Mouse (Mus musculus): ENCODE measurements at regions not wholly inside any gene's neighbourhood (a gene's known extent, or its start where the extent isn't known, plus 50 kb on each side); places are given as distances from the start of the nearest gene placed in this dataset.

DNA sequence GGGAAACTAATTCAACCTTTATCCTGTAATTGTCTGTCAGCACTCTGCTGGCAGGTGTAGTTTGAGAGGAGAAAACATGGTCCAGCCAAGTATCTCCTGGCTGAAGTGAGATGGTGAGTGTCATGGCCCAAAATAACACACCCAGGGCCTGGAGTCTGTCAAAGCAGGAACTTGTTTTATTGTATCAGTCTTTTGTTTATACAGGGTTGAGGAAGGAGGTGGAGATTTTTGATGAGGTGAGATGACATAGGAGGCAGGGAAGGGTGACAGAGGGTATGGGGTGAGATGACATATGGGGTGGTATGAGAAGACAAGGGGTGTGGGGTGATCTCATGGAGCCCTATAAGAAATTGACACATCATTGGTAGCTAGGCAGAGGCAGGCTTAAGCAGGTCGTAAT lies 395.6 kb upstream of the Smc2 start:
- no peaks in the 10 kb centered on the region for H3K4me1 ChIP-seq (ENCODE audit: control insufficient read depth, insufficient read depth, low read length)
- H3K4me2 ChIP-seq (ENCODE audit: low read depth, low read length) = no peak overlapping the region
- H3K27me3 ChIP-seq (ENCODE audit: control insufficient read depth, insufficient read depth, low read length) = no peaks in the 10 kb centered on the region
- WGBS = 44% methylated on average over 1 of the region's 1 CpGs
- peak overlapping the region; percentile 71 for H3K27ac ChIP-seq (ENCODE audit: low read length)
- no peaks in the 10 kb centered on the region for H3K9me3 ChIP-seq (replicated peaks; ENCODE audit: control insufficient read depth, low read length)
- peak; percentile 77 for ATAC-seq (replicated peaks; ENCODE audit: extremely low read depth, insufficient read depth, low FRiP score)
- H3K4me3 ChIP-seq (ENCODE audit: low read length) = no peak overlapping the region
- no peak overlapping the region for H3K9ac ChIP-seq (ENCODE audit: low read length)
- no peaks in the 10 kb centered on the region for H3K36me3 ChIP-seq (ENCODE audit: control insufficient read depth, insufficient read depth)

DNA sequence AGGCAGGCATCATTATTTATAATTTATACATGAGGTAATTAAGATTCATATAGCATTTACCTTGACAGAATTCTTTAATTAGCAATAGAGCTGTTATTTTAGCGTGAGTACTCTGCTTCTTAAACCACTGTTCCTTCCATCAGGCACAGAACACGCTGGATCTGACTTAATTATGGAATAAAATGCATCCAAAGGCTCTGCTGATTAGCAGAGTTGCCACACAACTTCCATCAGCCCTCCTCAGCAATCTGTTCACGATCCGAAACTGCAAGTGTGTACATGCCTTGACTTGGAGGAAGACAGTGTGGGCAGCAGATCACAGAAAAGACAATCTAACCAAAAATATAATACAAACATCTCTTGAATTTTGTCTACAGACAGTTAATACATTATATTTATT lies 388.1 kb upstream of the Smc2 start:
- ATAC-seq (replicated peaks; ENCODE audit: extremely low read depth, insufficient read depth, low FRiP score) = no peak
- WGBS = 74% methylated on average over 4 of the region's 4 CpGs
- no peak overlapping the region for H3K4me3 ChIP-seq (ENCODE audit: low read length)
- no peaks in the 10 kb centered on the region for H3K9me3 ChIP-seq (replicated peaks; ENCODE audit: control insufficient read depth, low read length)
- H3K27me3 ChIP-seq (ENCODE audit: control insufficient read depth, insufficient read depth, low read length) = no peaks in the 10 kb centered on the region
- no peaks in the 10 kb centered on the region for H3K4me1 ChIP-seq (ENCODE audit: control insufficient read depth, insufficient read depth, low read length)
- H3K9ac ChIP-seq (ENCODE audit: low read length) = no peak overlapping the region
- no peak overlapping the region for H3K4me2 ChIP-seq (ENCODE audit: low read depth, low read length)
- H3K27ac ChIP-seq (ENCODE audit: low read length) = no peak overlapping the region
- H3K36me3 ChIP-seq (ENCODE audit: control insufficient read depth, insufficient read depth) = no peaks in the 10 kb centered on the region

DNA sequence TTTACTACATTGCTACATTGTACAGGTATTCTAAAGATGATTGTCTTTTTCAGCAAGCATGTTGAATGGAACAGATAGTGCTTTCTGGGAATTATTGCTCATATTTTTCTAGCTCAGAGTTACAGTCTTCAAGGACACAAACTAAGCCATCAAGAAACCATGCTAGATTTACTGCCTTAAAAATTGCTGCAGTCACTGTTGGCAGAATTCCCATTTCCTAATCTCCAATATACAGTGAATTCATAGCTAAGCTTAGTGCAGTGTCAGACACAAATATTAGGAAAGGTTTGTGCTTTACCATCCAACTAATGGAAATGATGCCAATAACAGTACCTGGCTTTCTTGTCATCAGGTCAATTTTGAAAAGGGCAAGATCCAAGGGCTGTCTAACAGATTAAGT lies 383.0 kb upstream of the Smc2 start:
- no peaks in the 10 kb centered on the region for H3K9me3 ChIP-seq (replicated peaks; ENCODE audit: control insufficient read depth, low read length)
- no peak for ATAC-seq (replicated peaks; ENCODE audit: extremely low read depth, insufficient read depth, low FRiP score)
- no peak overlapping the region for H3K9ac ChIP-seq (ENCODE audit: low read length)

DNA sequence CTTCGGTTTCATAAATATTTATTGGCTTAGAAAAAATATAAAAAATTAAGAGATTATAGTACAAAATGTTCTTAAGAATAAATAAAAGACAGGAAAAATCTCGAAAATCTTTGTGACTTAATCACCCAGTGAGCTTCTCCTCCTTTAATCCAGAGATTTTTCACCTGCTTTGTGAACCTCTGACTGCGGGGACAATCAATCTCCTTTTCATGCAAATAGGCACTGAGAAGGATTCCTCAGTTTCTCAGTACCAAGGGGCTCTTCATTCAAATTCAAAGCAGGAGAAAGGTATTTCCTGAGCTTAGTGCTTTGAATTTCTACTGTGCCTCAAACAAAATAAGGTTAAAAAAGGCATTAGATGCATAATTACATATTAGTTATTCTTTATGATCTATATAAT lies 379.0 kb upstream of the Smc2 start:
- no peaks in the 10 kb centered on the region for H3K4me1 ChIP-seq (ENCODE audit: control insufficient read depth, insufficient read depth, low read length)
- H3K9me3 ChIP-seq (replicated peaks; ENCODE audit: control insufficient read depth, low read length) = no peaks in the 10 kb centered on the region
- no peak for ATAC-seq (replicated peaks; ENCODE audit: extremely low read depth, insufficient read depth, low FRiP score)
- H3K4me3 ChIP-seq (ENCODE audit: low read length) = no peak overlapping the region
- H3K9ac ChIP-seq (ENCODE audit: low read length) = no peak overlapping the region
- no peak overlapping the region for H3K4me2 ChIP-seq (ENCODE audit: low read depth, low read length)
- H3K27me3 ChIP-seq (ENCODE audit: control insufficient read depth, insufficient read depth, low read length) = no peaks in the 10 kb centered on the region
- no peaks in the 10 kb centered on the region for H3K36me3 ChIP-seq (ENCODE audit: control insufficient read depth, insufficient read depth)
- 83% methylated on average over 3 of the region's 3 CpGs for WGBS
- no peak overlapping the region for H3K27ac ChIP-seq (ENCODE audit: low read length)

More for the DNA sequence above, 383.0 kb upstream of the Smc2 start:
- Histone ChIP-seq H3K4me1 (ENCODE audit: control insufficient read depth, insufficient read depth, low read length) (no peaks in the 10 kb centered on the region), H3K4me2 (ENCODE audit: low read depth, low read length) (no peak overlapping the region), H3K27me3 (ENCODE audit: control insufficient read depth, insufficient read depth, low read length) (no peaks in the 10 kb centered on the region), H3K27ac (ENCODE audit: low read length) (no peak overlapping the region), H3K4me3 (ENCODE audit: low read length) (no peak overlapping the region), H3K36me3 (ENCODE audit: control insufficient read depth, insufficient read depth) (no peaks in the 10 kb centered on the region)

DNA sequence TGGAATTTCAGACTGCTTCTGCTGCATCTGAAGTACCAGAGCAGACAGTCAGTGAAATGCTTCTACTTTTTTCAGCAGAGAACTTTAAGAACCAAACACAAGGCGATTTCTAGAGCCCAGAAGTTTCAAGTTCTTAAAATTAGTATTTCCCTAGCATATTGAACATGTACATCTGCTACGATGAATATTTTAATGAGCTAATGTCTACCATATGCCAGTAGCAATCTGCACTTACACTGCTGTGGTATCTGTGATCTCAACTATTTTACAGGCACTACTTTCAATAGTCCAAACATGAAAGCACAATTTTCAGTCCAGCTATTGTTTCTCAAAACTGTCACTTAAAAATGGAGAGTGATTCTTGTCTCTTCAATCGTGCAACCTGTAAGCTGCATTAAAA lies 339.9 kb upstream of the Smc2 start:
- Histone ChIP-seq H3K9ac (ENCODE audit: low read length) (no peak overlapping the region), H3K27me3 (ENCODE audit: control insufficient read depth, insufficient read depth, low read length) (no peaks in the 10 kb centered on the region)
- 72% methylated on average over 3 of the region's 3 CpGs for WGBS

DNA sequence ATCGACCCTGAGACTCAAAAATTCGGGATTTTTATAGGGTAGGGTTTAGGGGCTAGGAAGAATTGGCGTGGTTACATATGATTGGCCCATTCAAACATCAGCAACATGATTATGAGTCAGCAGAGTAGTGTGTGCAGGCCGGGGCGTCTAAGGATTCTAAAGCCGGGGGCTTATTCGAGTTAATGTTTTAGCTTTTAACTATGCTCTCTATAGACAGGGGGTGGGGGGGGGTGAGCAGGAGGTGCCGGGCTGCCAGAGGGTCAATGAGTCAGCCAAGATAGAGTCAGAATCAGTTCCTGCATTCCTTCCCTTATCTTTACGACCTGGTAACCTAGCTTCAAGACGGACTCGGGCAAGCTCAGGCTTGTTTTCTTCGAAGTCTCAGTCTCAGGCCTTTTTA lies 333.2 kb upstream of the Smc2 start:
- Histone ChIP-seq H3K4me3 (ENCODE audit: low read length) (no peak overlapping the region), H3K27ac (ENCODE audit: low read length) (no peak overlapping the region), H3K4me1 (ENCODE audit: control insufficient read depth, insufficient read depth, low read length) (no peaks in the 10 kb centered on the region), H3K4me2 (ENCODE audit: low read depth, low read length) (no peak overlapping the region), H3K9me3 (replicated peaks; ENCODE audit: control insufficient read depth, low read length) (no peaks in the 10 kb centered on the region), H3K36me3 (ENCODE audit: control insufficient read depth, insufficient read depth) (no peaks in the 10 kb centered on the region), H3K27me3 (ENCODE audit: control insufficient read depth, insufficient read depth, low read length) (no peaks in the 10 kb centered on the region), H3K9ac (ENCODE audit: low read length) (no peak overlapping the region)
- 56% methylated on average over 12 of the region's 12 CpGs for WGBS
- ATAC-seq (replicated peaks; ENCODE audit: extremely low read depth, insufficient read depth, low FRiP score) = no peak

More for the DNA sequence above, 339.9 kb upstream of the Smc2 start:
- no peak for ATAC-seq (replicated peaks; ENCODE audit: extremely low read depth, insufficient read depth, low FRiP score)
- Histone ChIP-seq H3K36me3 (ENCODE audit: control insufficient read depth, insufficient read depth) (no peaks in the 10 kb centered on the region), H3K9me3 (replicated peaks; ENCODE audit: control insufficient read depth, low read length) (no peaks in the 10 kb centered on the region), H3K4me1 (ENCODE audit: control insufficient read depth, insufficient read depth, low read length) (no peaks in the 10 kb centered on the region), H3K4me3 (ENCODE audit: low read length) (no peak overlapping the region), H3K4me2 (ENCODE audit: low read depth, low read length) (no peak overlapping the region), H3K27ac (ENCODE audit: low read length) (no peak overlapping the region)

DNA sequence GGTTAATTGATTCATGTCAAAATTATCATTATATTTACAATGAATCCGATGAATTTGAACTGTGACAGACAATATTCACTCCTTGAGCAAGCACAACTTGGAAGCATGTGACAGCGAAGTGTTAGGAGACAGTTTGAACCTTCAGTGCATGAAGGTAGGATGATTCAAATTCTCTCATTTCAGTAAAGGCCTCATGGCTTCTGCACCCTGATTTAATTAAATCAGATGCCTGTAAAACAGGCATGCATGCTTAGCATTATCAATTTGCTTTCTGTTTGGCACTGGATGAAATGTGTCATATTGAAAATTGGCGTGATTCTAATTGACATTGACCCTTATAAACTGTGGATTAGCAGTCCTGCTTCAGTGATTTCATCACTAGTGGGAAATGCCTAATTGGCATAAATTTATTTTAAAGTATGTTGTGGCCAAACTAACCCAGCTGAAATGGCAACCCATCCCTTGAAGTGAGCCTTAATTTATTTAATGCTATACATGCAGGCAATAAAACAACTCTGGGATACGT lies 321.2 kb upstream of the Smc2 start:
- Histone ChIP-seq H3K9me3 (replicated peaks; ENCODE audit: control insufficient read depth, low read length) (no peaks in the 10 kb centered on the region), H3K36me3 (ENCODE audit: control insufficient read depth, insufficient read depth) (no peaks in the 10 kb centered on the region), H3K27me3 (ENCODE audit: control insufficient read depth, insufficient read depth, low read length) (no peaks in the 10 kb centered on the region), H3K27ac (ENCODE audit: low read length) (no peak overlapping the region), H3K4me2 (ENCODE audit: low read depth, low read length) (no peak overlapping the region), H3K4me3 (ENCODE audit: low read length) (no peak overlapping the region), H3K4me1 (ENCODE audit: control insufficient read depth, insufficient read depth, low read length) (no peaks in the 10 kb centered on the region), H3K9ac (ENCODE audit: low read length) (no peak overlapping the region)
- 79% methylated on average over 4 of the region's 4 CpGs for WGBS
- no peak for ATAC-seq (replicated peaks; ENCODE audit: extremely low read depth, insufficient read depth, low FRiP score)

DNA sequence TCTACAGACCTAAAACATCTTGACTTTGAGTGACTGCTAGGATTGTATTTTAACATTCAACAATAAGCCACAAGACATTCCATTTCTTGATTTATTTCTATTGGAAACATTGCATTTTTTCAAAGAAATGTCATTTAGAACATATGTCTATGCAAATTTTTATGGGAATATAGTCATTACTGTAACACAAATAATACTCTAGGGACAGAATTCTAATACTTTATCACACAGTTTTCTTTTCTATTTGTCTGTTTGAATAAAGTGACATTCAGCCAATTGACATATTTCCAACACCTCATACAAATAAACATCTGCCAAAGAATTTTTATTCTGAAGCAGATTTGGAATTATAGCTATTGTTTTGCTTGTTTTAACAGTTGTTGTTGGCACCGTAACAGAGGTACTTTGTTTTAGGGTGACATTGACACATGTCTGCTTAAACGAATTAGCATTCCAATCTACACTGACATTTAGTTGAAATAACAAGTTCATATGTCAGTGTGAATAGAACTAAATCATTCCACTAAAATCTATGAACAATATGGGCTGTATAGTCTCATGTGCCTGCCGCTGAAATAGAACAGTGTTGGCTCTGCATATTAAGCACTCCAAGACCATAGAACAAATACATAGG lies 320.5 kb upstream of the Smc2 start:
- Histone ChIP-seq H3K27me3 (ENCODE audit: control insufficient read depth, insufficient read depth, low read length) (no peaks in the 10 kb centered on the region), H3K4me3 (ENCODE audit: low read length) (no peak overlapping the region), H3K9me3 (replicated peaks; ENCODE audit: control insufficient read depth, low read length) (no peaks in the 10 kb centered on the region), H3K27ac (ENCODE audit: low read length) (no peak overlapping the region), H3K4me1 (ENCODE audit: control insufficient read depth, insufficient read depth, low read length) (no peaks in the 10 kb centered on the region), H3K4me2 (ENCODE audit: low read depth, low read length) (no peak overlapping the region), H3K36me3 (ENCODE audit: control insufficient read depth, insufficient read depth) (no peaks in the 10 kb centered on the region), H3K9ac (ENCODE audit: low read length) (no peak overlapping the region)
- WGBS = 64% methylated on average over 3 of the region's 3 CpGs
- no peak for ATAC-seq (replicated peaks; ENCODE audit: extremely low read depth, insufficient read depth, low FRiP score)

DNA sequence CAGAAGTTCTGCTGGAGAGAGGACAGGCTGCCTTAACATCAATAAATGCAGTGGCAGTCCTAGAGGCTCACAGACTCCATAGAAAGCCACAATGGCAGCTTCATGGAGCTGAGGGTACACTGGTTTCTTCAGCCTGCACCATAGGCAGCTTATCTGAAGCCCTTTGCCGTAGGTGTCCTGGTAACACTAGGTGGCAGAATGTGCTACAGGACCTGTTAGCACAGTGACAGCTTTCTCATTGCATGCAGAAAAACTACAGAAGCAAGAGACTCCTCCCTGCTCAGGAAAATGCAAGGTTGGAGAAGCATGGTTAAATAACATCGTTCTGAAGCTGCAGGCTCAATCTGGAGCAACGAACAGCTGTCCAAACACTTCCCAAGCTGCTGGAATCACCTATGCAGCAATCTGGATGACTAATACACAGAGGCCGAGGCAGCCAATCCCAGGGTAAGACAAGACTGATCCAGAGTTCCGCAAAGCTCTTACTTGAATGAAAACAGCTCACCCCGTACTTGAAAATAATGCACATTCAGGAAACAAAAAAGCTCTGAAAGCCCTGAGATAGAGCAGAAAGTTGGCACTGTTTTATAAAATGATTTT lies 286.4 kb upstream of the Smc2 start:
- Histone ChIP-seq H3K4me2 (ENCODE audit: low read depth, low read length) (no peak overlapping the region), H3K4me3 (ENCODE audit: low read length) (no peak overlapping the region), H3K27me3 (ENCODE audit: control insufficient read depth, insufficient read depth, low read length) (no peaks in the 10 kb centered on the region), H3K27ac (ENCODE audit: low read length) (no peak overlapping the region), H3K9me3 (replicated peaks; ENCODE audit: control insufficient read depth, low read length) (no peaks in the 10 kb centered on the region), H3K4me1 (ENCODE audit: control insufficient read depth, insufficient read depth, low read length) (no peaks in the 10 kb centered on the region), H3K36me3 (ENCODE audit: control insufficient read depth, insufficient read depth) (no peaks in the 10 kb centered on the region), H3K9ac (ENCODE audit: low read length) (no peak overlapping the region)
- 59% methylated on average over 6 of the region's 6 CpGs for WGBS
- ATAC-seq (replicated peaks; ENCODE audit: extremely low read depth, insufficient read depth, low FRiP score) = no peak

Data from heart, embryonic 16.5 days (tissue).